Mouse (Mus musculus) kidney, adult 2 months (tissue): ENCODE data around the gene 4930469K13Rik.

Experiments used
- CTCF ChIP-seq: fragments of 200-500 bp; conservative IDR thresholded peaks from 2 replicates; pipeline ENCODE4 v1.5.1; 2011; ENCODE audit warnings: low read depth, mild to moderate bottlenecking, control low read depth, low read length, moderate library complexity, mixed read lengths; ENCODE audit not compliant: insufficient read depth, insufficient read length
- POLR2A ChIP-seq: fragments of 200-500 bp; IDR thresholded peaks from one replicate; pipeline ENCODE4 v1.6.1; 2011; ENCODE audit warnings: low read depth, low read length, control low read depth

DNA sequence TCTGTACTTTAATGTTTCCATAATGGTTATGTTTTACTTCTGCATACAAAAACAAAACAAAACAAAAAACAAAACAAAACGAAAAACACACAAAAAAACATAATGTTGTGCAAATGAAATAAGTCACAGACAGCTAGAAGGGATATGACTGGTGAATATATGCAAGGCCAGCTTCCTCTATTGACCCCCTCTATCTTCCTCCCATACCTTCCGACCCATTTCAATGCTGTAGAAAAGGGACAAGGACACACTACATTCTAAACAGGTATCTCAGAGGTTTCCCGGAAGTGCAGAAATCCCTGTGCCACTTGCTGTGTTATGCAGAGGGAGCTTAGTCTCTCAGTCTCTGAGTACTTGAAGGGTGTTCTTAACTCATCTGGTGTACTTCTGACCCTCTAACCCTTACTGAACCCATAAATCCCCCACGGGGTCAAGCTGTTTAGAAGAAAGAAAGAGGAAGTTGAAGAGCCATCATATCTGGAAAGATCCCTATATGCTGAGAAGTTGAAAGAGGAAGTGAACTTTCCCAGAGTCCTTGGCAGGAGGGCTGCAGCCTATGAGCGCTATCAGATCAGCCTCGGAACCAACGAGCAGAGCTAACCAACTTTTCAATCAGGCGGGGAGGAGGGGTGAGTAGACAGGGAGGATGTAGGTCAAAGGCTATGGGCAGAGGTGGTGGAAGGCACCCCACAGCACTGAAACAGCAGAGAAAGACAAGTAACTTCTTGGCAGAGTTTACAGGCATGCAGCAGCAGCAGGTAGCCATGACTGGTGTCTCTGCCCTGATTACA lies 67.1 kb downstream of the 4930469K13Rik start:
- TF ChIP-seq CTCF, result no peak
- TF ChIP-seq POLR2A, result no peak
